Mouse (Mus musculus): ENCODE results near the gene Ric1. TPM values are rescaled to one million over a fixed set of nuclear protein-coding genes. Genes with fewer than 3 reads are reported as not detected.

Ric1 gene
- polyA plus RNA-seq, 1 experiment from 2014 or later: 6.5 TPM

DNA sequence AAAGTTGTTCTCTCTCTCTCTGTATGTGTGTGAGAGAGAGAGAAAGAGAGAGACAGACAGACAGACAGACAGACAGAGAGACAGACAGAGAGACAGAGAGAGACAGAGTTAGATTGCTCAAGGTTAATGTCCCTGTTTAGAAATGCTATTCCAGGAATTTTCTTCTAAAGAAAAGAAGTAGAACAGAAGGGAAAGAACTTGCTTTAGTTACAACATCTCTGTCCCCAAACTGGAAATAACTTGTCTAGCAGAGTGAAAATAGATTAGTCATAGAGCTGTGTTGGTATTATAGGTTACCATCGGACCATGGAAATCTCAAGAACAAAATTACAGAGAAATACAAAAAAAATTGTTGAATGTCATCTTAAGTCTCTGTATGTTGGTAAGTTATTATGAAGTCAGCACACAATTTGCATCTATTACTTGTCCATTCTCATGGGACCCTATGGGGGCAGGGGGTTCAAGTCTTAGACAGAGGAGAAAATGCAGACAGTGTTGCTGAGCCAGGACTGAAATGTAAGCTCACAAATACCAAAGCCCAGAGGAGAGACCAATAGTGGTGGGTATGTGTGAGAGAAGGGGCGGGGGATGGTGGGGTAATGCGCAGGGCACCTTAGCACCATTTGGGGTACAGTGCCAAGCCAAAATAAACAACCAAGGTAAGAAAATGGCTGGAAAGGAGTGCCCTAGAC lies 36.7 kb upstream of the Ric1 start:
- no peak for ATAC-seq (replicated peaks; ENCODE audit: insufficient number of reproducible peaks, insufficient read depth, low FRiP score, low read depth)
- Histone ChIP-seq H3K9ac (no peak overlapping the region), H3K27ac (no peak overlapping the region), H3K4me1 (replicated peaks) (no peaks in the 10 kb centered on the region; the same call in 1 of the 2 replicates), H3K4me3 (no peak overlapping the region), H3K9me3 (replicated peaks) (no peaks in the 10 kb centered on the region), H3K36me3 (no peaks in the 10 kb centered on the region), H3K27me3 (no peaks in the 10 kb centered on the region), H3K4me2 (no peak overlapping the region)
- 82% methylated on average over 3 of the region's 3 CpGs for WGBS

DNA sequence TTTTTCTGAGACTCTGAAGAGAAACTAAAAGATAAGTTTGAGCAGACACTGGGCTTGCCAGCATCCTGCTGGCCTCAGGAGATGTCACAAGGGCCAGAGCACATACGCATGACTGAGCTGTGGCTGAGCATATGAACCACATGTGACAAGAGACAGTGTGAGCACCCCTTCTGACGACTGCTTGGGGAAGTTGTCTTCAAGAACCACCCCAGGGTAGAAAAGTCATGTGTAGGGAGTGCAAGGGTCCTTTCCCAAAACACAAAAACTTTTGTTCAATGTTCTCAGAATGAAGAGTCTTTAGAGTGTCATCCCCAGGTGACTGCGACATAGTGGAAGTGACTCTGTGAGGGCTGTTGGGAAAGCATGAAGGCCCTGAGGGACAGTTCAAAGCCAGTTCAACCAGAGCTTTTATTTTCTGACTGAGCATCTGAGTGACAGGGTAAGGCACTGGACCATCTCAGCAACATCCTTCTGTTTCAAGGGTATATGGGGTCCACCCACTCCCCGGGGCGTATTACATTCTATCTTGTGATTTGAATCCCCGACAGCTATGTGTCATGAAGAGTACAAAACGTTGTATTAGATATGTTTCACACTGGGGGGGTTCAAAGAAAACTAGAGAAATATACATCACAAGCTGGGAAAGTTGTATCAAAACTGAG lies 35.4 kb upstream of the Ric1 start:
- no peaks in the 10 kb centered on the region for H3K27me3 ChIP-seq
- no peaks in the 10 kb centered on the region; the same call in 1 of the 2 replicates for H3K4me1 ChIP-seq (replicated peaks)
- ATAC-seq (replicated peaks; ENCODE audit: insufficient number of reproducible peaks, insufficient read depth, low FRiP score, low read depth): no peak
- H3K4me3 ChIP-seq: no peak overlapping the region
- 79% methylated on average over 7 of the region's 7 CpGs for WGBS
- no peak overlapping the region for H3K9ac ChIP-seq
- H3K4me2 ChIP-seq: no peak overlapping the region
- no peak overlapping the region for H3K27ac ChIP-seq
- no peaks in the 10 kb centered on the region for H3K36me3 ChIP-seq
- H3K9me3 ChIP-seq (replicated peaks): no peaks in the 10 kb centered on the region

DNA sequence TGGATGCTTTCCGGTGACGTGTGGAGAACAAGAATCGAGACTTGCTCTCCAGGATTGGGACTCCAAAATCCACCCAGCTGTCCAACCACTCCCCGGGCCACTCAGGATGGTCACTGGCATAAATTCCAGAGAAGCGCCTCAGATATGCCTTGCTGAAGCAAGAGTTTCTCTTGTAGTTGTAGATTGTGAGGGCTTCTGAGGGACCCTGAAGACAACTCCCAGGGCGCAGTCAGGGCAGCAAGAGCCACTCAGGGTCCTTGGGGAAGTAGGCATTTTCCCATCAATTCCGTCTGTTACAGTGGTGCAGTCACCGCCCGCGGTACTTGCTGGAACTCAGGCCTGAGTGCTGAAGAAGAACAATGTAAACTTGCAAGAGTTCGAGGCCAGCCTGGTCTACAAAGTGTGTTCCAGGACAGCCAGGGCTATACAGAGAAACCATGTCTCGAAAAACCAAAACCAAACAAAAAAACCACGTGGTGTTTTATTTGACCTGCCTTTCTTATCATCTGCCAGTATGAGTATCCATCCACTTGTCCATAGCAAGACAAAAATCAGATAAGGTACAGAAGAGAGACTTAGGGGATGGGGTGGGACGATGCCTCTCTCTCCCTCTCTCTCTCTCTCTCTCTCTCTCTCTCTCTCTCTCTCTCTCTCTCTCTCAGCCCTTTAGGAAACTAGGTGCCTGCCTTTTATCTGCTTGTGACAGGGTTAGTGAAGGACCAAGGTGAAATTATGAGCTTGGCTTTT lies 34.6 kb upstream of the Ric1 start:
- H3K27ac ChIP-seq: no peak overlapping the region
- H3K9me3 ChIP-seq (replicated peaks): no peaks in the 10 kb centered on the region
- no peak overlapping the region for H3K4me3 ChIP-seq
- WGBS: 82% methylated on average over 14 of the region's 14 CpGs
- H3K27me3 ChIP-seq: no peaks in the 10 kb centered on the region
- no peak for ATAC-seq (replicated peaks; ENCODE audit: insufficient number of reproducible peaks, insufficient read depth, low FRiP score, low read depth)
- H3K4me2 ChIP-seq: no peak overlapping the region
- H3K9ac ChIP-seq: no peak overlapping the region
- H3K4me1 ChIP-seq (replicated peaks): no peaks in the 10 kb centered on the region; the same call in 1 of the 2 replicates
- H3K36me3 ChIP-seq: no peaks in the 10 kb centered on the region

DNA sequence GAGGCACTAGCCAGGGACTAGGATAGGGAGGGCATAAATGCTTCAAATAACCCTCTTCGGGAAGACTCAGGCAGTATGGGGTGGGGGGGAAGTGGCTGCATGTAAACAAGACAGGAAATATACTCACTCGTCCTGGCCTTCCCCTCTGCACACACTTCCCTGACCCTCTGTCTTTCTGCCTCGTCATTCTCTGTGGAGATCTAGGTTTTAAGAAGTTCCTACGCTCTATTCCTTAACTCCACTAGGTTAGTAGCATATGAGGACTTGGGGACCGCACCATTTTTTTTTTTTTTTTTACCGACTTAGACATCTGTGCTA lies 34.0 kb upstream of the Ric1 start:
- H3K4me2 ChIP-seq: no peak overlapping the region
- 44% methylated on average over 6 of the region's 6 CpGs for WGBS
- ATAC-seq (replicated peaks; ENCODE audit: insufficient number of reproducible peaks, insufficient read depth, low FRiP score, low read depth): no peak
- no peak overlapping the region for H3K4me3 ChIP-seq
- H3K9ac ChIP-seq: no peak overlapping the region
- H3K9me3 ChIP-seq (replicated peaks): no peaks in the 10 kb centered on the region
- no peak overlapping the region for H3K27ac ChIP-seq
- H3K27me3 ChIP-seq: no peaks in the 10 kb centered on the region
- H3K36me3 ChIP-seq: no peaks in the 10 kb centered on the region
- no peaks in the 10 kb centered on the region; the same call in 1 of the 2 replicates for H3K4me1 ChIP-seq (replicated peaks)

DNA sequence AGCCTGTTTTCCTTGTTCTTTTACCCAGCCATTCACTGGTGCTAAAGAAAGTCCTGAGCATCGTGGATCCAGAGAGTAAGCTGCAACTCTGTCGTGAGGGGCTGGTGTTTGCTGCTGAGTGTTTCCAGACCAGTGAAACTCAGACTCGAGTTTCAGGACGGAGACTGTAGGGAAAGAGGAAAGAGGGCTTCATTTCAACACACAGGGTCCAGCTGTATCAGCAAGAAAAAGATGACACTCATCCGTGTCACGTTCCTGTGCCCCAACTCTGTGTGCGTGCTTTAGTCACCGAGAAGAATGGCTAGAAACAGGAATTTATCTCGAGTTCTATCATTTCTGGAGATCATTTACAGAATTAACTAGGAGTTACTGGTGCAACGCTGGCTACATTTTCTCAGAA lies 33.7 kb upstream of the Ric1 start:
- Histone ChIP-seq H3K4me1 (replicated peaks) (no peaks in the 10 kb centered on the region; the same call in 1 of the 2 replicates), H3K4me2 (no peak overlapping the region), H3K27me3 (no peaks in the 10 kb centered on the region), H3K4me3 (no peak overlapping the region), H3K36me3 (no peaks in the 10 kb centered on the region), H3K9ac (no peak overlapping the region), H3K9me3 (replicated peaks) (no peaks in the 10 kb centered on the region), H3K27ac (no peak overlapping the region)
- WGBS: 44% methylated on average over 10 of the region's 10 CpGs
- no peak for ATAC-seq (replicated peaks; ENCODE audit: insufficient number of reproducible peaks, insufficient read depth, low FRiP score, low read depth)

DNA sequence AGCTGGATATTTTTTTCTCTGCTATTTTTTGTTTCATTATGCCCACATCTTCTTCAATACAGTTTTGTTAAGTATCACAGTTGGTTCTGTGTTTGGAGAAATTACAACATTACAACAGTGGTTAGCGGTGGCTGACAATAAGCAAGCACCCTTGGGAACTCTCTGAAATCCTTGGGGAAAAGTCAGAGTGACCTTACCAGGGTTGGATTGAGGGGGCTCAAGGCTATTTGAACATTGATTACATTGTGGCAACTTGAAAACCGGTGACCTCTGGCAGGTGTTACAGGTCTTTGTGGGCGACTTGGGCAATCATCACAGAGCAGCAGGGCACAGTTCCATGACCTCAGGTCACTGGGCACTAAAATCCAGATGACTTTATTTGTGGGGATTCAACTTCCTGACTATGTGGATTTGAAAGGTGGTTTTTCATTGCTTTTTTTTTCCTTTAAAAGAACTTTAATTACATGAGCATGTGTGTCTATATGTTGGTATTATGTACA lies 32.2 kb upstream of the Ric1 start:
- Histone ChIP-seq H3K27me3 (no peaks in the 10 kb centered on the region), H3K9me3 (replicated peaks) (no peaks in the 10 kb centered on the region), H3K27ac (no peak overlapping the region), H3K9ac (no peak overlapping the region), H3K4me3 (no peak overlapping the region), H3K36me3 (no peaks in the 10 kb centered on the region), H3K4me2 (no peak overlapping the region), H3K4me1 (replicated peaks) (no peaks in the 10 kb centered on the region; the same call in 1 of the 2 replicates)
- ATAC-seq (replicated peaks; ENCODE audit: insufficient number of reproducible peaks, insufficient read depth, low FRiP score, low read depth): no peak
- WGBS: 91% methylated on average over 3 of the region's 3 CpGs

DNA sequence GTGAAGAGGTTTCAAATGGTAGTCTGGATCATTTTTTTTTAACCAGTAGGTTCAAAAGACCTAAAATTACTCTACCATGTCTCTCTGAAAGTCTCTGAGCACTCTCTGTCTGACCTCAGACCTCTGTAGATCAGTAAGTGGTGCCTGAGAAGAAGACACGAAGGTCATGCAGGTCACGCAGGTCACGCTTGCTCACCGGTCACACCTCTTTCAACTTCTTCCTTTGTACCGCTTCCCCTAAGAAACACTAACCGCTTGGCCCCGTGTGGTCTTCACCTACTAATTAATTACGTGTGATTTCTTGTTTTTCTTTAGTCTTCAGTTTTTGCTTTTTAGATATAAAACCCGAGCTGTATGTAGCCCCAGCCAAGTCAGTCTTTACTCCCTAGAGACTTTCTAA lies 30.6 kb upstream of the Ric1 start:
- ATAC-seq (replicated peaks; ENCODE audit: insufficient number of reproducible peaks, insufficient read depth, low FRiP score, low read depth): no peak
- H3K9ac ChIP-seq: no peak overlapping the region
- H3K27me3 ChIP-seq: no peaks in the 10 kb centered on the region
- no peak overlapping the region for H3K4me3 ChIP-seq
- H3K9me3 ChIP-seq (replicated peaks): no peaks in the 10 kb centered on the region
- H3K4me2 ChIP-seq: no peak overlapping the region
- H3K36me3 ChIP-seq: no peaks in the 10 kb centered on the region
- H3K27ac ChIP-seq: no peak overlapping the region
- 77% methylated on average over 9 of the region's 9 CpGs for WGBS
- no peaks in the 10 kb centered on the region; the same call in 1 of the 2 replicates for H3K4me1 ChIP-seq (replicated peaks)

DNA sequence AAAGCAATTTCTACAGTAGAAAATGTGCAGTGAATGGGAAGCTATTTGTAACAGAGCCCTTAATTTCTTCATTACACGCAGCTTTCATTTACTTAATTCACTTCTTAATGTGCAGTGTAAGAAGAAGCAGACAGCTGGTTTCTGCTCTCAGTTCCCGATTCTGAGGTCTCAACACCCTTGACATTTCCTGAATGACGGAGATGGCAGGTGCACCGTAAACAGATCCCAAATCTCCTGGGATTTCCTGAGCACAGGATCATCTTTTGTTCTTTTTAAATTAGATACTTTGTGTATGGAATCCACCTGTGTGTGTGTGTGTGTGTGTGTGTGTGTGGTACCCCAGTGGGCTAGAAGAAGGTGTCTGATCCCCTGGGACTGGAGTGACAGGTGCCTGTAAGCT lies 27.6 kb upstream of the Ric1 start:
- H3K36me3 ChIP-seq: no peaks in the 10 kb centered on the region
- no peak for ATAC-seq (replicated peaks; ENCODE audit: insufficient number of reproducible peaks, insufficient read depth, low FRiP score, low read depth)
- H3K27me3 ChIP-seq: no peaks in the 10 kb centered on the region
- WGBS: 84% methylated on average over 4 of the region's 4 CpGs
- H3K4me3 ChIP-seq: no peak overlapping the region
- H3K9me3 ChIP-seq (replicated peaks): no peaks in the 10 kb centered on the region
- H3K4me2 ChIP-seq: no peak overlapping the region
- no peaks in the 10 kb centered on the region for H3K4me1 ChIP-seq (replicated peaks)
- H3K9ac ChIP-seq: no peak overlapping the region
- no peak overlapping the region for H3K27ac ChIP-seq

DNA sequence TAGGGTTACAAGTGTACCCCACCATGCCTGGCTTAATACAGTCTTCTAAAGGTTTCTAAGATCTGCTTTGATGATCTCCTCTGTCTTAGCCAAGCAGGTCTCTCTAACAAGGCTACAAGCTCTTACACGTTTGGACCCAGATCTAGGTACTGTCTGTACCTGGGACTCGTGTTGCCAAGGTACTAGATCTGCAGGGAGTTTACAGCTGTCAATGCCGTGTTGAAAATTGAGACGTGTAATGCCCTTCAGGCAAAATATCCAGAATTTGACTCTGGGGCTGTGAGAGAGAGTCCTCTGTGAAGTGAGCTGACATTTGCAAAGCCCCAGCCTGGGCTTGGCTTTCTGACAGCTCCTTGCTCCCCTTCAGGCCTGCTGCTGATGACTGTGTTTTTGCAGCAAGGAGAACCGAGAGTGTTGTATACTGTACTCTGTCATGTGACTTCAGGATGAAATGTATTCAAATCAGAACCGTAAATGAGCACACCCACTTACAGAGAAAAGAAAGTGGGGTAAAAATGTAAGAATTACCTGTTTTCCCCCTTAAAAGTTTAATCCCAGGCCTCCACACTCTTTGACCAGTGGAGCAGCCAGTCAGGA lies 26.0 kb upstream of the Ric1 start:
- Histone ChIP-seq H3K4me1 (replicated peaks) (peaks cover under 1% of the 10 kb centered on the region; the same call in 1 of the 2 replicates), H3K27me3 (no peaks in the 10 kb centered on the region), H3K9ac (no peak overlapping the region), H3K4me3 (no peak overlapping the region), H3K27ac (no peak overlapping the region), H3K36me3 (no peaks in the 10 kb centered on the region), H3K9me3 (replicated peaks) (no peaks in the 10 kb centered on the region), H3K4me2 (no peak overlapping the region)
- ATAC-seq (replicated peaks; ENCODE audit: insufficient number of reproducible peaks, insufficient read depth, low FRiP score, low read depth): no peak
- WGBS: 73% methylated on average over 6 of the region's 6 CpGs

DNA sequence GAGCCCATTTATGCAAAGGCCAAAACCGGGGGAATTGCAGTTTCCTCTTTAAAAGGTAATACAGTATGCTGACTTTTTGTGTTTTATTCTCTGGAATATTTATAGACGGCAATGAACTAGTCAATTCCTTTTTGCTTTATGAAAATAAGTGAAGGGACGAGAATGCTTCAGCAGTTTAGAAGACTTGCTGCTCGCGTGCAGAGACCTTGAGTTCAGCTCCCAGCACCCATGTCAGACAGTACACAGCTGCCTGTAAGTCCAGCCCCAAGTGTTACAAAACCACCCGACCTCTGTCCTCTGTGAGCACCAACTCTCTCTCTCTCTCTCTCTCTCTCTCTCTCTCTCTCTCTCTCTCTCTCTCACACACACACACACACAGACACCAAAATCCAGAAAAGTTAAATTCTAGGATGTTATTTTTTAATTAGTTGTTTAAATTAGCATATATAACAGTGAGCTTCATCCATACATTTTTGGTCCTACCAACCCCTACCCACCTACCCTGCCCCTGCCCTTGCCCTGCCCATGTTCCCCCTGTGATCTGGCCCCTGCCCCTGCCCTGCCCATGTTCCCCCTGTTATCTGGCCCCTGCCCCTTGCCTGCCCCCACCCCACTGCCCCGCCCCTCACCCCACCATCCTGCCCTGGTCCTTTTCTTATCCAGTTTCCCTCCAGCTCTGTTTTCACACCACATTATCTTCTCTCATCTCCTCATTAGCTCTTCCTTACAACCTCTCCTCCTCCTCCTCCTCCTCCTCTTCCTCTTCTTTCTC lies 25.1 kb upstream of the Ric1 start:
- Histone ChIP-seq H3K27me3 (no peaks in the 10 kb centered on the region), H3K4me2 (no peak overlapping the region), H3K4me1 (replicated peaks) (peaks cover 2% of the 10 kb centered on the region; the same call in 1 of the 2 replicates), H3K27ac (no peak overlapping the region), H3K4me3 (no peak overlapping the region), H3K9ac (no peak overlapping the region), H3K36me3 (no peaks in the 10 kb centered on the region), H3K9me3 (replicated peaks) (no peaks in the 10 kb centered on the region)
- ATAC-seq (replicated peaks; ENCODE audit: insufficient number of reproducible peaks, insufficient read depth, low FRiP score, low read depth): no peak
- 68% methylated on average over 7 of the region's 7 CpGs for WGBS

DNA sequence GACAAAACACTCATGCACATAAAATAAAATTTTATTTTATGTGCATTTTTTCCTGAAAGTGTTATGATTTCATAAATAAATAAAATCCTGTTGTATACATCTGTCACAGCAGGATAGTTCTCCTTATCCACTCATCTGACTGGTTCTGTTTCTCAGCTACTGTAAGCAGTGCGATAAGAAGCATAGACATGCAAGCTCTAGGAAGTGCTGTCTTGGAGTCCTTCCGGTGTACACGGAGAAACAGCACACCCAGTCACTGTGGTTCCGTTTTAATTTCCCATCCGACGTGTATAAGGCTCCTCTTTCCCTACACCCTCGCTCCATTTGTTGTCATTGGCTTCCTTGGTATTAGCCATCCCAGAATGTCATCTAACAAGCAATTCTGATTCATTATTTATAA lies 24.2 kb upstream of the Ric1 start:
- H3K9me3 ChIP-seq (replicated peaks): no peaks in the 10 kb centered on the region
- no peak overlapping the region for H3K27ac ChIP-seq
- no peak overlapping the region for H3K4me3 ChIP-seq
- H3K27me3 ChIP-seq: no peaks in the 10 kb centered on the region
- peaks cover 2% of the 10 kb centered on the region; the same call in 1 of the 2 replicates for H3K4me1 ChIP-seq (replicated peaks)
- no peak overlapping the region for H3K9ac ChIP-seq
- H3K36me3 ChIP-seq: no peaks in the 10 kb centered on the region
- H3K4me2 ChIP-seq: no peak overlapping the region
- WGBS: 74% methylated on average over 7 of the region's 7 CpGs
- ATAC-seq (replicated peaks; ENCODE audit: insufficient number of reproducible peaks, insufficient read depth, low FRiP score, low read depth): no peak
